Mouse (Mus musculus): ENCODE measurements at regions not wholly inside any gene's neighbourhood (a gene's known extent, or its start where the extent isn't known, plus 50 kb on each side); places are given as distances from the start of the nearest gene placed in this dataset.

GRCm38 (mm10) chr9:67165486-67165885 is 116.3 kb upstream of the Tpm1 start:
- no peak for DNase-seq (ENCODE audit: low spot score)

GRCm38 (mm10) chr9:67163746-67164145 is 114.5 kb upstream of the Tpm1 start:
- peak; percentile 76 for DNase-seq (ENCODE audit: low spot score)

GRCm38 (mm10) chr9:67160785-67161455 is 111.7 kb upstream of the Tpm1 start:
- DNase-seq (ENCODE audit: low spot score), result peak; percentile 54

- no peak for DNase-seq (ENCODE audit: low spot score)
Measured at GRCm38 (mm10) chr9:67160350-67160749, 111.1 kb upstream of the Tpm1 start.

- DNase-seq (ENCODE audit: low spot score), result peak; percentile 41
Measured at GRCm38 (mm10) chr9:67156590-67157259, 107.5 kb upstream of the Tpm1 start.

GRCm38 (mm10) chr9:67154062-67154461 is 104.9 kb upstream of the Tpm1 start:
- no peak for DNase-seq (ENCODE audit: low spot score)

GRCm38 (mm10) chr9:67153333-67153732 is 104.1 kb upstream of the Tpm1 start:
- DNase-seq (ENCODE audit: low spot score), result no peak

DNA sequence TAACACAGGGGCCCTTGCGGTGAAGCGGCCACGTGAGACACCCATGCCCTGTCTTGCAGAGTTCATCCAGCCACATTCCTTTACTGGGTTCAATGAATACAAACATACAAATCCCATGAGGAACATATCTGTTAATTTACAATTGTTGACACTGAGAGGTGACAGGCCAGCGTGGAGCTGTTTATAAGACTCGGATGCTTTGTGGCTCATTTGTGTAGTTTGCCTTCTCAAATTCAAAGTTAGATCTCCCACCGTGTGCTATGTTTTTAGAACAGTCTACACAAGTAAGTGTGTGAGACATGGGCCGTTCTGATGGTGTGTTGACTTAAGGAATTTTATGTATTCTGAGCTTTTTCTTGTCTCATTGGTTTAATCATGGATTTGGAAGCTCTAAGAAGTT is 98.5 kb upstream of the Tpm1 start:
- DNase-seq (ENCODE audit: low spot score), result no peak

DNA sequence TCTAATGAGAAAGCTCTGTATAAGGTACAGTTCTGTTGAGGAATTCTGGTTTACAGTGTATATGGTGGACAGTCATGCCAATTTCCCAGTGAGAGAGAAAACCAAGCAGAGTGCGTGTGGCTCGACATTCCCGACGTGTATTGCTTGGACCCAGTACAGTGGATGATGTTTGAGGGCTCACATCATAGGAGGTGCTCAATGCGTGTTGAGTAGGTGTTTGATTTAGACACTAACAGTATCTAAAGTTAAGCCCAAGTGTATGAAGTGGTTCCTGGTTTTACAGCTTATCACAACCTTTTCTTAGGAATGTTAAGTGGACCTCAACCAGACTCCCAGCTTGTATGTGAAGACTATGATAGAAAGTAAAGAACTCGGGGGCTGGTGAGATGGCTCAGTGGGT is 96.2 kb upstream of the Tpm1 start:
- no peak for DNase-seq (ENCODE audit: low spot score)

DNA sequence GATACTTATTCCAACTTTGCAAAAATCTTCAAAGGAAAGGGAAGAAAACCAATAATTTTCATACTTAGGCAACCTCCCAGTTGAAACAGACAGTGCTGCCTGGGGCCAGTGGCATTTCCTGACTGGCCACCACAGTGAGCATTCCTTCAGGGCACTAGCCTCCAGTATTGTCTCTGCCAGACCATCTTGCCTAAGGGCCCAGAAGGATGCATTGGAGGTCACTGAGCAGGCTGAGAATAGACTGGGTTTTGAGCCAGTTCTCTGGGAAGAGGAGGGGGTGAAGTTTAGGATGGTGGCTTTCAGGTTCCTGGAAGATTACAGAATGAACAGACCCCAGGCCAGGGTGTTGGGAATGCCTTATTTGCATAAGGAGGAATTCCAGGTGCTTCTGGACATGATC is 95.3 kb upstream of the Tpm1 start:
- no peak for DNase-seq (ENCODE audit: low spot score)

- no peak for DNase-seq (ENCODE audit: low spot score)
Measured at GRCm38 (mm10) chr9:67140319-67140887, 91.2 kb upstream of the Tpm1 start.

DNA sequence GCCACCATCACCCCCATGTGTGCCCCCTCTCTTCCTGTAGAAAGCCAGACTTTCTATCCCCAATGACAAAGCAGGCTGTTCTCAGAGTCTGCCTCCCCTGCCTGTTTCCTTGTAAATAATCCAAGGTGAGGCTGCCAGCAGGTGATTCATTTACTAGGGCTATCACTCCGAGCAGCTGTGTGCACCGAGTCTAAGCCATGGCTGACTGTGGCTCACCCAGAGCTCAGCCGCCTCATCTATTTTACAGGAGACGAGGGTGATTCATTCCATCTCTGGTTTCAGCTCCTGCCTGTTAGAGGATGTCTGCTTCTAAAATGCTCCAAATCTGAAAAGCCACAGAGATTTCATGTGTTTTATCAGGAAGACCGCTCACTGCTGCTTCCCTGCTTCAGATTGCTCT is 88.5 kb upstream of the Tpm1 start:
- DNase-seq (ENCODE audit: low spot score), result no peak

DNA sequence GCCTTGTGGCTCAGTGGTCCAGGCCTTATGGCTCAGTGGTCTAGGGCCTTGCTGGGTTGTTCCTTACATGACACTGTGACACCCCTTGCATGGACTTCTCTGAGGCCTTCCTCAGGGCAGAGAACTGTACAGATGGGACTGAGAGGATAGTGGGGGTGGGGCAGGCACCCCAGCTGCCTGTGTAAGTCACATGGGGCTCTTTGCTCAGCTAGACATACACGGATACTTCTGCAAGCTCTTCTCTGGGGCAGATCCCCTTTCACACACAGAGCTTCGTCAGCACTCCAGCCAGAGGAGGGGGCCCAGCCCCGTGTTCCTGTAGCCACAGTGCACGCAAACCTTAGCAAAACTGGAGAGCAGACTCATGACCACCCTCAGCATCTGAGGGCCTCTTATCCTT is 87.9 kb upstream of the Tpm1 start:
- DNase-seq (ENCODE audit: low spot score), result no peak

DNA sequence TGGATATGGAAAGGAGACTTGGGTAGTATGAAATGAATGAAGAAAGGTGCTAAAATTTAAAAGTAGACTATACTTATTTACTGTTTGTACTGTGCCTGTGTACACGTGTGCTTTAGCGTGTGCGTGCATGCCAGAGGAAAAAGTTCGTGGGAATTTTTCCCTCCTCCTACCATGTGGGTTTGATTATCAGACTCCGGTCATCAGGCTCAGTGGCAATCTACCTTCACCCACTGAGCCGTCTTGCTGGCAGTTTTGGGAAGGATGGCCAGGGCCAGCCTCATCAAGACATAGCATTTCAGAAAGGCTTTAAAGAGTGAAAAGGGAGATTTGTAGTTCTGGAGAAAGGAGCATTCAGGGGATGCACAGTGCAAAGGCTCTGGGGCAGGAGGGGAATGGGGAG is 87.0 kb upstream of the Tpm1 start:
- no peak for DNase-seq (ENCODE audit: low spot score)

DNA sequence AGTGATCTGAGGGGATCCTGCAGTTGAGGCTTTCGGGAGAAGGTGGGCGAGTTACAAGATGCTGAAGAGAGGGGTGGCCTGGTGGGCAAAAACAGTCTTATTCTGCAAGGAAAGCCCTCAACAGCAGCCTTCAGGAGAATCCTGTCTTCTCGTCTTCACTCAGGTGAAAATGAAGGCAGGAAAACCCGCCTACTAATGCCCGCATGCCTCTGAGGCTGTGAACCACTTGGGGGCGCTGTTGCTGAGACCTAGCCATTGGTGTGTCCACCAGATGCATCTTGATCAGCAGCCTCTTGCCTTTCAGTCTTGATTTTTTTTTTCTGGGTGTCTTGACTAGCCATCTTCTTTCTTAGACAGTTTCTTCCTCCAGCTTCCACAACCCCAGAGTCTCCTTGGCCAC is 85.2 kb upstream of the Tpm1 start:
- no peak for DNase-seq (ENCODE audit: low spot score)

DNA sequence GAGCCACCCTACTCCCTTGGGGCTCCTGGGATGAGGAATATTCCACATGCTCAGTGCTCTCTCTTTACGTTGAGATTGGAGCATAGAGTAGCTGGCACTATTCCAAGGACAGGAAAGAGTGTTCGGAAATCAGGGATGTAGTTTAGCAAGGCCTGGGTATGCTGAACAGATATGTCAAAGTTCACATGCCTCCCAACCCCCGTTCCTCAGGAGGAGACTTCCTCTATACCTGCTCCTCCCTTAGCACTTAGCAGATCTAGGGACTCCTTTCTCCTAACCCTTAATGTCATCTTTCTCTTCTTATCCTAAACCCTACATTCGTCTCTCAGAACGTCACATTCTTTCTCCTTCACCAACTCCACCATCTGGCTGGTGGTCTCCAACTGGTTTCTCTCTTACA is 83.2 kb upstream of the Tpm1 start:
- DNase-seq (ENCODE audit: low spot score), result no peak

DNA sequence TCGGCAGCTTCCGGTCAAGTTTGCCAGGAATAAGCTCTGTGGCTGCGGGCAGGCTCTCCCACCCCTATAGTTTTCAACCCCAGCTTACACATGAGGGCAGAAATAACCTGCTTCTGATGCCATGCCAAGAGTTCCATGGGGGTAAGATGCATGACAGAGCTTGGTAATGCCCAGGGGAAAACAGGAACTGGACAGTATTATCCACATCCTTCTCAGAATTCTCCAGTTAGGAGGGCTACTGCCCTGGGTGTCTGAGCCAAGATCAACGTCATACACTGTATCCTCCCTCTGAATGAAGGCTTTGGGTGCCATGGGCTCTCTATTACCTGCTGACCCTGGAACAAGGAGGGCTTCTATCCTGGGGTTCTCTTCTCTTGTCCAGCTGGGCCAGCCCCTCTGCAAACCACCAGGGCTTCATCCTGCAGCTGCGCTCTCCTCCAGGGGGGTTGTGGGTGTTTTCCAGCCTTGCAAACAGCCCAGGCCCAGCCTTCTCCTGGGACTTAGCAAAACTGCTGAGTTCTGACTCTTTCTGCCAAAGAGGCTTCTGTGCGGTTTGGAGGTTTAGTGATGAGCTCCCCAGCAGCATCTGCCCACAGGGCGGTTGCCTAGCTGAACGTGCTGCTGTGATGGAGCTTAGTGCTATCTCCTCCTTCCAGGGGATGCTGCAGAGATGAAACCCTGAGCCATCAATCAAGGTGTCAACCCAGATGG is 81.7 kb upstream of the Tpm1 start:
- DNase-seq (ENCODE audit: low spot score), result no peak

GRCm38 (mm10) chr9:67129891-67130290 is 80.7 kb upstream of the Tpm1 start:
- no peak for DNase-seq (ENCODE audit: low spot score)

DNA sequence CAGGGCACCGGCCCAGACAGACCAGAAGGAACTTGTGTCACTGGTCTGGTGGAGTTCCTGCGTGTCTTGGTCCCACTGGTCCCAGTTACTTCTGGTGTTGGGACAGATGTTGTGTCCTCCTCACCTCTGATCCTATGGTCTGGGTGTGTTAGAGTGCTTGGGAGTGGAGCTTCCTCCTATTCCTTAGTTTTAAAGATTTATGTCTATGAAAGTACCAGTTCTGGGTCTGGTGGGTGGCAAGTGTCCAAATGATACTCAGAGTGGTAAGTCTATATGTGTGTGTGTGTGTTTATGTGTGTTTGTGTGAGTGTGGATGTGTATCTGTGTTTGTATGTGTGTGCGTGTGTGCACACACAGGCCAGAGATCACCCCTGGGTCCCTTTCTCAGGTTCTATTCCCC is 79.9 kb upstream of the Tpm1 start:
- no peak for DNase-seq (ENCODE audit: low spot score)

DNA sequence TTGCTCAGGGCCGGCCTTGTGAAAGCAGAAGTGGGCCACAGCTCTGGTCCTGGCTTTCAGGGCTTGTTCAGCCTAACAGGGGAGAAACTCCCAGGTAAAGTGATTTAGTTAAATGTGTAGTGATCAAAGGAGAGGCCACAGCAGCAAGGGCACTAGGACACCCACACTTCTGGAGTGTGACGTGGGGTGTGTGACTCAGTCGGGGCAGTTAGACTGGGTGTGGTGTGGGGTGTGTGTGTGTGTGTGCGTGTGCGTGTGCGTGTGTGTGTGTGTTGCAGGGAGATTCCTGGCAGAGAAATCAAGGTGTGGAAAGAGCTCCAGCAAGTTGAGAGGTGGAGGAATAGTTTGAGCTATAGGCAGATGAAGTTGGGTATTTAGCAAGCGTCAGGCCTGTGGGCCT is 72.5 kb upstream of the Tpm1 start:
- no peak for DNase-seq (ENCODE audit: low spot score)

DNA sequence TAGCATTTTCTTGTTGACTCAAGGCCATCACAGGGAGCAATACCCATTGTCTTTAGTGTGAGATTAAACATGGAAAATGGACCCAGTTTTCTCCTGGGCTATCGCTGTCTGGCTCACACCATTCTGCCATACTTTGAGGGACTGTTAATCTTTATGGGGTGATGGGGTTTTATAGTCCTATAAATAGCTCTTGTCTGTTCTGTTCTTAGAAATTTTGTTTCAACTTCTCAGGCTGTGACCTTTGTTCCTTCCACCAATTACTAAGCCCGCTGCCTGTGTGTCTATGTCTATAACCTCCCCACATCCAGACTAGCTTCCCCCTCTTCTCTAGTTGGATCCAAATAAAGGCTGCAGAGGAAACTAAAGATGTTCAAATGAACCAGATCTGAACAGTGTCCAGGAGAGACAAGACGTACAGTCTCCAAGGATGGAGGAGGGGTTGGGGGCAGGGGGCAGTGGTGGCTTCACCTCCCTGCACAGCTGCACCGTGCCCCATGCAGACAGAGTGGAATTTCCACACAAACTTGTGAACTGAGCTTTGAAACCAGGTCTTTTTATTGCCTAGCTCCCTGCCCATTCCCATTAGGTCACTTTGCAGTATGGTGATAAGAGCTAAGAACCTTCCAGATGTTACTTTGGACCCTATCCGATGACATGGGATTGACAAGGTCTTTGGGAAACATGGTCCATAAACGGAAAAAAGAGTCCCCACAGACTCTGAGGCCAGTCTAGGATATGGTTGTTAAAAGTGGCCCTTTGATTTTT is 69.9 kb upstream of the Tpm1 start:
- no peak for DNase-seq (ENCODE audit: low spot score)

DNA sequence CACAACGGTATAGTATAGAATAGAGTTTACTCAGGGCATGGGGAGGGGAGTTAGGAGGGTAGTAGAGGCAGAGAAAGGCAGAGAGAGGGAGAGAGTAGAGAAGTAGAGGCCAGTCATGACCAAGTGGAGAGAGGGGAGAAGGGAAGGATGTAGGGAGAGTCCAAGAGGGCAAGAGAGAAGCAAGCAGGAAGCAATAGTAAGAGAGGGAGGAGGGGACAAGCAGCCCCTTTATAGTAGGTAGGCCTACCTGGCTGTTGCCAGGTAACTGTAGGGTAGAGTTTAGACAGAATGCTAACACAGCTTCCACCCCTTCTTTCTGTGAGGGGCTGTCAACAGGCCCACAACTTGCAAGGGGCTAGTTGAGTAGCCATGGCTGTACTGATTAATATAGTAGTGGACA is 69.2 kb upstream of the Tpm1 start:
- no peak for DNase-seq (ENCODE audit: low spot score)

All from heart, adult 8-10 months (tissue).